Comparison of ENCODE assay signal across 14 mouse cellular contexts in the genomic region with DNA sequence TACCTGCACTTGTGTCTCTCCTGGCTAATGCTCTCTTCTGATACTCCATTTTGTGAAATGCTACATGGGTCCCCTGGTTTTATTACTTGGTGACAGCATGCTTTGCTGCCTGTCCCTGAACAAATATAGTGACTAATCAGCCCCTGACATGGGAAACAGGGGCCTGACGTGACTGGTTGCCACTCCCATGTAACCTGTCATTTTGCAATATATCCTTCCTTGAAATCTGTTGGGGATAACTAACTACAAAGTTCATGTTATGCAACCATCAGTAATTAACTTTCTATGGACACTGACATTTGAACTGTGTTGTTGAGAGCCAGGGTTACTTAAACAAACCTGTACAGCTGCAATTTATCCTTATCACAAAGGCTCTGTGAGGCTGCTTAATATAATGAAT. TPM values are rescaled to one million over a fixed set of nuclear protein-coding genes. Genes with fewer than 3 reads are reported as not detected.
DNase-seq lines count a peak whose midpoint lies in the region; ATAC-seq and TF ChIP-seq lines count a peak whose summit lies in the region.
"Had no signal": no experiment of that assay in that cellular context is flagged by ENCODE, and none has a peak within 500 bp of the region (broad histone marks: within the 10 kb centered on the region; RNA-seq: fewer than 3 reads in every experiment).

No protein-coding gene starts in this region.

- peak overlapping the region; percentile 81 for H3K9ac ChIP-seq in liver, adult 2 months (ENCODE audit: low read depth, low read length)
- H3K9ac ChIP-seq in intestine, embryonic 16.5 days (ENCODE audit: low read depth, low read length): peak overlapping the region; percentile 2; the same call in 1 of the 2 replicates
- H3K9ac ChIP-seq: hindbrain, embryonic 12.5 days; neural tube, embryonic 13.5 days had no signal

- TF ChIP-seq POLR2A in liver, adult 2 months (IDR thresholded peaks at IDR 0.05; ENCODE audit: extremely low read depth, insufficient read depth, low read length): no peak
- no peak for TF ChIP-seq POLR2A in small intestine, adult 2 months (IDR thresholded peaks at IDR 0.05; ENCODE audit: low read depth, low read length)

- DNase-seq in adrenal gland, adult 8-10 months: peak; percentile 62
- no peak for DNase-seq in adrenal gland, postnatal 4 days (ENCODE audit: low spot score in 2 of 2)
- DNase-seq in liver, adult 2 months (ENCODE audit: extremely low read depth, low read depth, low spot score): peak; percentile 100
- DNase-seq in liver: no peak
- DNase-seq in right cerebral cortex, adult 2 months (ENCODE audit: low spot score in 2 of 2): no peak
- no peak for DNase-seq in thymus, postnatal 4 days
- DNase-seq: cerebellum, postnatal 10 days; heart, adult 2 months; kidney, postnatal 25 days had no signal

- H3K9me3 ChIP-seq in intestine, embryonic 16.5 days (ENCODE audit: control insufficient read depth, low read length): no peaks in the 10 kb centered on the region
- H3K9me3 ChIP-seq: hindbrain, embryonic 12.5 days; neural tube, embryonic 13.5 days had no signal

- TF ChIP-seq CTCF in liver, adult 2 months (IDR thresholded peaks at IDR 0.05; ENCODE audit: low read depth, low read length): no peak
- TF ChIP-seq CTCF in small intestine, adult 2 months (IDR thresholded peaks at IDR 0.05; ENCODE audit: extremely low read depth, insufficient read length, insufficient replicate concordance, low read depth, low read length): no peak

- H3K36me3 ChIP-seq in liver, adult 2 months (ENCODE audit: control insufficient read depth, insufficient read depth, low read length): 0 out of 2 replicates have a peak, but pooled peaks cover 2% of the 10 kb centered on the region
- H3K36me3 ChIP-seq in intestine, embryonic 16.5 days (ENCODE audit: control insufficient read depth, insufficient read depth, low read length): no peaks in the 10 kb centered on the region
- no peaks in the 10 kb centered on the region for H3K36me3 ChIP-seq in small intestine, adult 2 months (ENCODE audit: control insufficient read depth, insufficient read depth, low read length)
- H3K36me3 ChIP-seq: hindbrain, embryonic 12.5 days; neural tube, embryonic 13.5 days had no signal

- peak overlapping the region; percentile 15 for H3K4me3 ChIP-seq in liver, adult 2 months (ENCODE audit: insufficient read depth, low read depth, low read length)
- H3K4me3 ChIP-seq in intestine, embryonic 16.5 days (ENCODE audit: low read length): no peak overlapping the region
- no peak overlapping the region for H3K4me3 ChIP-seq in small intestine, adult 2 months (ENCODE audit: low read depth, low read length)
- H3K4me3 ChIP-seq: heart, adult 2 months; hindbrain, embryonic 12.5 days; neural tube, embryonic 13.5 days had no signal

- peaks cover 19% of the 10 kb centered on the region; the same call in 1 of the 2 replicates for H3K79me2 ChIP-seq in liver, adult 2 months (ENCODE audit: control insufficient read depth, insufficient read depth, low read length)

- peak; percentile 89 for ATAC-seq in intestine, embryonic 16.5 days

- H3K4me2 ChIP-seq in intestine, embryonic 16.5 days (ENCODE audit: low read depth, low read length): no peak overlapping the region
- H3K4me2 ChIP-seq: hindbrain, embryonic 12.5 days; neural tube, embryonic 13.5 days had no signal

- 44% methylated on average over 1 of the region's 1 CpGs for WGBS in liver, adult 2 months
- 29% methylated on average over 1 of the region's 1 CpGs for WGBS in intestine, embryonic 16.5 days
- 18% methylated on average over 1 of the region's 1 CpGs for WGBS in small intestine, adult 2 months

- H3K27me3 ChIP-seq in liver, adult 2 months (ENCODE audit: control insufficient read depth, insufficient read depth, low read length): no peaks in the 10 kb centered on the region
- no peaks in the 10 kb centered on the region for H3K27me3 ChIP-seq in intestine, embryonic 16.5 days (replicated peaks; ENCODE audit: control insufficient read depth, insufficient read depth, low read length)
- no peaks in the 10 kb centered on the region for H3K27me3 ChIP-seq in small intestine, adult 2 months (ENCODE audit: control insufficient read depth, insufficient read depth, low read length)
- H3K27me3 ChIP-seq: hindbrain, embryonic 12.5 days; neural tube, embryonic 13.5 days had no signal

- peaks cover 38% of the 10 kb centered on the region for H3K4me1 ChIP-seq in liver, adult 2 months (ENCODE audit: control insufficient read depth, insufficient read depth, low read length)
- H3K4me1 ChIP-seq in intestine, embryonic 16.5 days (ENCODE audit: control insufficient read depth, insufficient read depth, low read length): peaks cover 11% of the 10 kb centered on the region
- peaks cover 31% of the 10 kb centered on the region for H3K4me1 ChIP-seq in small intestine, adult 2 months (ENCODE audit: control insufficient read depth, insufficient read depth, insufficient read length, low read length)

- peak overlapping the region; percentile 97 for H3K27ac ChIP-seq in liver, adult 2 months (replicated peaks; ENCODE audit: insufficient read depth, low read depth, low read length)
- H3K27ac ChIP-seq in intestine, embryonic 16.5 days (ENCODE audit: low read length): peak overlapping the region; percentile 90
- peak overlapping the region; percentile 96 for H3K27ac ChIP-seq in small intestine, adult 2 months (ENCODE audit: insufficient read depth, low read depth, low read length)
- H3K27ac ChIP-seq: heart, adult 2 months; hindbrain, embryonic 12.5 days; macrophage; neural tube, embryonic 13.5 days had no signal

RNA-seq across cellular contexts. Expression of a gene that starts 5.7 kb away (rescaled TPM):
- 10 to 100 TPM; 21.3 to 27.4 (median 22.8) TPM for total RNA-seq in adrenal gland, adult 8-10 months (2022)
- 10 to 100 TPM; 19.9 to 21.6 TPM for total RNA-seq in adrenal gland, postnatal 4 days (2021)
- total RNA-seq in liver, adult 2 months (2014; rRNA removed): 169 and 184 TPM in 2 replicates
- polyA plus RNA-seq in liver, adult 2 months (2012; rRNA removed): 267 and 378 TPM in 2 replicates
- 24.6 and 28.9 TPM in 2 replicates for polyA plus RNA-seq in intestine, embryonic 16.5 days (2015; fragmentation: Nextera tagmentation; extraction: Ambion mirVana)
- polyA plus RNA-seq in small intestine, adult 2 months (2012; rRNA removed): 14.9 and 77.0 TPM in 2 replicates

RNA-seq across cellular contexts. Expression of a gene that starts 21.7 kb away (rescaled TPM):
- 10 to 100 TPM; 22.9 to 28.7 (median 28.4) TPM for total RNA-seq in adrenal gland, adult 8-10 months (2022)
- 10 to 100 TPM; 25.1 to 26.2 TPM for total RNA-seq in adrenal gland, postnatal 4 days (2021)
- total RNA-seq in liver, adult 2 months (2014; rRNA removed): 12.9 and 13.1 TPM in 2 replicates
- polyA plus RNA-seq in liver, adult 2 months (2012; rRNA removed): 14.0 and 14.9 TPM in 2 replicates
- polyA plus RNA-seq in intestine, embryonic 16.5 days (2015; fragmentation: Nextera tagmentation; extraction: Ambion mirVana): 59.5 and 62.6 TPM in 2 replicates
- 10.9 and 16.8 TPM in 2 replicates for polyA plus RNA-seq in small intestine, adult 2 months (2012; rRNA removed)

RNA-seq across cellular contexts. Expression of a gene that starts 28.7 kb away (rescaled TPM):
- total RNA-seq in adrenal gland, adult 8-10 months (2022): 10 to 100 TPM; 21.9 to 43.0 (median 31.0) TPM
- total RNA-seq in adrenal gland, postnatal 4 days (2021): 10 to 100 TPM; 27.3 to 33.4 TPM
- total RNA-seq in liver, adult 2 months (2014; rRNA removed): 78.7 and 101 TPM in 2 replicates
- polyA plus RNA-seq in liver, adult 2 months (2012; rRNA removed): 122 and 132 TPM in 2 replicates
- polyA plus RNA-seq in intestine, embryonic 16.5 days (2015; fragmentation: Nextera tagmentation; extraction: Ambion mirVana): 42.5 and 45.5 TPM in 2 replicates
- 109 and 147 TPM in 2 replicates for polyA plus RNA-seq in small intestine, adult 2 months (2012; rRNA removed)

RNA-seq across cellular contexts. Expression of a gene that starts 37.5 kb away (rescaled TPM):
- total RNA-seq in adrenal gland, adult 8-10 months (2022): 10 to 100 TPM; 54.6 to 63.0 (median 57.8) TPM
- total RNA-seq in adrenal gland, postnatal 4 days (2021): 10 to 100 TPM; 46.2 to 47.3 TPM
- total RNA-seq in liver, adult 2 months (2014; rRNA removed): 8.5 and 14.0 TPM in 2 replicates
- polyA plus RNA-seq in liver, adult 2 months (2012; rRNA removed): 22.6 and 24.1 TPM in 2 replicates
- polyA plus RNA-seq in intestine, embryonic 16.5 days (2015; fragmentation: Nextera tagmentation; extraction: Ambion mirVana): 37.4 and 40.1 TPM in 2 replicates
- polyA plus RNA-seq in small intestine, adult 2 months (2012; rRNA removed): 17.9 and 27.4 TPM in 2 replicates

RNA-seq across cellular contexts. Expression of a gene that starts 40.4 kb away (rescaled TPM):
- 1 to 10 TPM in 3 of 4 experiments, under 1 TPM in 1; 0.58 to 5.3 (median 2.8) TPM for total RNA-seq in adrenal gland, adult 8-10 months (2022)
- 1 to 10 TPM; 1.3 TPM for total RNA-seq in adrenal gland, postnatal 4 days (2021)
- 4.2 and 5.1 TPM in 2 replicates for total RNA-seq in liver, adult 2 months (2014; rRNA removed)
- 5.9 and 8.6 TPM in 2 replicates for polyA plus RNA-seq in liver, adult 2 months (2012; rRNA removed)
- 0.11 and 0.24 TPM in 2 replicates for polyA plus RNA-seq in intestine, embryonic 16.5 days (2015; fragmentation: Nextera tagmentation; extraction: Ambion mirVana)
- polyA plus RNA-seq in small intestine, adult 2 months (2012; rRNA removed): 3.1 and 6.1 TPM in 2 replicates

Comparison
In these comparisons a context has a peak if more than half of its experiments do, and no peak if none do; other contexts are left out.
1. DNase-seq: peak in adrenal gland, adult 8-10 months (single experiment) and liver, adult 2 months (single experiment); none in adrenal gland, postnatal 4 days (0 of 2), liver (single experiment), right cerebral cortex, adult 2 months (0 of 2) and thymus, postnatal 4 days (single experiment).
2. Peak in every context shown above with its lines, with median percentiles within 50 percentile points of each other: H3K27ac ChIP-seq.